Mouse (Mus musculus): ENCODE measurements at regions not wholly inside any gene's neighbourhood (a gene's known extent, or its start where the extent isn't known, plus 50 kb on each side); places are given as distances from the start of the nearest gene placed in this dataset.

DNA sequence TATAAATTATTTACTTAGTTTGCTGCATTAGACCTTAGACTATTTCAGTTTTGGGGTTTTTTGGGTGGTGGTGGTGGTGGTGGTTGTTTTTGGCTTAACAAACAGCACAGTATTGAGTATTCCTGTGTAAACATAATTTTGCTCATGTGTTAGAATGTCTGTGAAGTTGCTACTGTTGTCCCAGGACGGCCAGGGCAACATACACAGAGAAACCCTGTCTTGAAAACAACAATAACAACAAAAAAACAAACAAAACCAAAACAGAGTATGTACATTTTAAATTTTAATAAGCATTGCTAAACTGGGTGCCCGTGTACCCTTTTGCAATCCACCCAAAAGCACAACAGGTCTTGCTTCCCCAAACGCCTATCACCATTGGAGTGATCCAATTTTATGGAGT lies 51.8 kb upstream of the Exoc6 start:
- no peaks in the 10 kb centered on the region for H3K36me3 ChIP-seq (ENCODE audit: control insufficient read depth, insufficient read depth, low read length)
- H3K27ac ChIP-seq (replicated peaks in 1 of 2; ENCODE audit: control insufficient read depth in 1 of 2, insufficient read depth in 1 of 2, low read depth in 2 of 2, low read length in 2 of 2) = no peak overlapping the region
- H3K4me3 ChIP-seq (ENCODE audit: control insufficient read depth in 1 of 2, insufficient read depth in 1 of 2, low read depth in 1 of 2, low read length in 2 of 2) = no peak overlapping the region
- no peak for ATAC-seq (ENCODE audit: insufficient number of reproducible peaks, insufficient read depth, low FRiP score, low read depth)
- peaks cover 0 to 2% of the 10 kb centered on the region in 2 experiments; a peak in 2 of 4 replicates for H3K4me1 ChIP-seq (ENCODE audit: control insufficient read depth in 2 of 2, insufficient read depth in 2 of 2, low read length in 2 of 2)
- H3K9me3 ChIP-seq (ENCODE audit: control insufficient read depth, low read length) = no peaks in the 10 kb centered on the region; the same call in 1 of the 2 replicates
- H3K9ac ChIP-seq (ENCODE audit: low read length) = no peak overlapping the region
- WGBS = 83% methylated on average over 3 of the region's 3 CpGs
- no peaks in the 10 kb centered on the region for H3K27me3 ChIP-seq (ENCODE audit: control insufficient read depth, insufficient read depth, low read length)
- no peak overlapping the region for H3K4me2 ChIP-seq (ENCODE audit: low read length)

Measured in heart, embryonic 14.5 days (tissue).